Mouse (Mus musculus): ENCODE data around the gene Misp.

DNA sequence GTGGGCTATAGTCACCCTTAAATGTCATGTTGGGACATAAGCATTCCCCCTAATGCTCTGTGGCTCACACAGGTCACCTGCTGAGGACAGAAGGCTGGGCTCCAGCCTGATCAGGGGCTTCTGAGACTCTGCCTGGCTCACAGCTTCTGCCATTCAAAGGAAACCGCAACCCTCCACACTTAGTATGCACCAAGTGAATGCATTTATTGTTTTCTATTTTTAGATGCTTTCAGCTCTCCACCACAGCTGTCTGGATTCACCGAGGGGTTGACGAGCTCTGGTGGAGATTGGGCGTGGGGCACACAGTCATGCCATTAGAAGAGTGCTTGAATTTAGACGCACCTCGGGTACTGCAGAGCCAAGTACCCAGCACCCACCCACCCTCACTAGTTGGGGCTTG is 52.5 kb downstream of the Misp start:
- no peak for TF ChIP-seq EP300 (IDR thresholded peaks at IDR 0.05)
- no peak for TF ChIP-seq CTCF (IDR thresholded peaks at IDR 0.05)
